Mouse (Mus musculus) neural tube, embryonic 11.5 days (tissue): Measurements from ENCODE around the gene Sqstm1. TPM values are rescaled to one million over a fixed set of nuclear protein-coding genes. Genes with fewer than 3 reads are reported as not detected.

ENCODE experiments used
- ATAC-seq: fragments of 200-750 bp; cut with Nextera tagmentation; 2 replicates; pipeline ENCODE4 v1.8.0; 2017; ENCODE audit warnings: moderate number of reproducible peaks, mild to moderate bottlenecking, moderate TSS enrichment, moderate library complexity; ENCODE audit not compliant: insufficient read depth, low FRiP score, low TSS enrichment
- DNase-seq: peaks from one replicate; pipeline ENCODE4 v3.0.0-alpha.2; 2015; ENCODE audit warnings: low spot score
- H3K27ac ChIP-seq: fragments of 300-500 bp; sonication (generic); 2 replicates; pipeline ENCODE4 v1.5.1; 2014; ENCODE audit warnings: low read depth, mild to moderate bottlenecking, low read length
- H3K27me3 ChIP-seq: fragments of 300-500 bp; sonication (generic); 2 replicates; pipeline ENCODE4 v1.6.1; 2014; ENCODE audit warnings: mild to moderate bottlenecking, low read length, mixed read lengths; ENCODE audit not compliant: control insufficient read depth, insufficient read depth
- H3K36me3 ChIP-seq: fragments of 300-500 bp; sonication (generic); 2 replicates; pipeline ENCODE4 v1.6.1; 2014; ENCODE audit warnings: mild to moderate bottlenecking, low read length, moderate library complexity, mixed read lengths; ENCODE audit not compliant: control insufficient read depth, insufficient read depth
- H3K4me1 ChIP-seq: fragments of 300-500 bp; sonication (generic); 2 replicates; pipeline ENCODE4 v1.6.1; 2014; ENCODE audit warnings: low read length, mixed read lengths; ENCODE audit not compliant: control insufficient read depth, insufficient read depth
- H3K4me2 ChIP-seq: fragments of 300-500 bp; sonication (generic); 2 replicates; pipeline ENCODE4 v1.6.1; 2014; ENCODE audit warnings: low read depth, mild to moderate bottlenecking, moderate library complexity
- H3K4me3 ChIP-seq: fragments of 300-500 bp; sonication (generic); 2 replicates; pipeline ENCODE4 v1.5.1; 2014; ENCODE audit warnings: low read depth, low read length
- H3K9ac ChIP-seq: fragments of 300-500 bp; sonication (generic); 2 replicates; pipeline ENCODE4 v1.6.1; 2014; ENCODE audit warnings: mild to moderate bottlenecking, low read length
- H3K9me3 ChIP-seq: fragments of 300-500 bp; sonication (generic); 2 replicates; pipeline ENCODE4 v1.6.1; 2016; ENCODE audit warnings: low read length; ENCODE audit not compliant: control insufficient read depth
- WGBS: fragments of 180-500 bp; shearing (Covaris S2); extraction: QIAGEN DNeasy Blood & Tissue Kit; methylation state at CpG from one replicate; pipeline ENCODE4 v1.1.7; 2014; 5-methylcytosine and 5-hydroxymethylcytosine counted together
- polyA plus RNA-seq: library from polyadenylated mRNA; unstranded; fragments of >200 nt; fragmentation: Nextera tagmentation; extraction: Ambion mirVana; gene quantifications from 2 replicates; pipeline ENCODE4 v1.2.1, GENCODE M21; 2014

Gene Sqstm1
- polyA plus RNA-seq, 1 experiment from 2014 or later, result 210 TPM

- no peak overlapping the region for H3K9ac ChIP-seq
These were observed 6.2 kb upstream of the Sqstm1 start for GRCm38 (mm10) chr11:50216724-50217366.

DNA sequence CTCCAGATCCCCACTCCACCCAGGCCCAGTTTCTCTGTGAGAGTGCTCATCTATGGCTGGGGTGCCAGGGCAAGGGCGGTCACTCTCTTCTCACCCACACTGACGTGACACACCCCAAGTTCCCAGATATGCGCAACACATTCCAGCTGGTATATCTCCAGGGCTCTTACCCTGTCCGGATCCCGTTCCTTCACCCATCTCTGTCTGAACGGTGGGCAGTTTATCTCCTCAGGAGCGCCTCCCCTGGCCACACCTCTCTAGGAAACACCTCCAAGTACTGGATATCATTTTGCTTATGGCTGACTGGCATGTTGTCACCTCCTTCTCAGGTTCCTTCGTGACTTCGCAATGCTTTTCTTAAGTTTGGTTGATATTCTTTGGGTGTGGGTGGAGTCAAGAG, 5.0 kb upstream of the Sqstm1 start:
- Histone ChIP-seq H3K4me2 (no peak overlapping the region), H3K4me1 (no peaks in the 10 kb centered on the region; the same call in 1 of the 2 replicates), H3K27ac (no peak overlapping the region), H3K36me3 (no peaks in the 10 kb centered on the region), H3K9me3 (no peaks in the 10 kb centered on the region), H3K4me3 (no peak overlapping the region), H3K27me3 (no peaks in the 10 kb centered on the region), H3K9ac (no peak overlapping the region)
- ATAC-seq (no peak), DNase-seq (no peak)
- WGBS, result 24% methylated on average over 9 of the region's 9 CpGs

More at GRCm38 (mm10) chr11:50216724-50217366, 6.2 kb upstream of the Sqstm1 start:
- no peak overlapping the region for H3K27ac ChIP-seq
- H3K4me1 ChIP-seq, result no peaks in the 10 kb centered on the region
- no peak overlapping the region for H3K4me2 ChIP-seq
- no peak for DNase-seq
- no peaks in the 10 kb centered on the region for H3K27me3 ChIP-seq
- H3K9me3 ChIP-seq, result no peaks in the 10 kb centered on the region
- H3K36me3 ChIP-seq, result no peaks in the 10 kb centered on the region
- 62% methylated on average over 4 of the region's 4 CpGs for WGBS
- H3K4me3 ChIP-seq, result no peak overlapping the region
- no peak for ATAC-seq

DNA sequence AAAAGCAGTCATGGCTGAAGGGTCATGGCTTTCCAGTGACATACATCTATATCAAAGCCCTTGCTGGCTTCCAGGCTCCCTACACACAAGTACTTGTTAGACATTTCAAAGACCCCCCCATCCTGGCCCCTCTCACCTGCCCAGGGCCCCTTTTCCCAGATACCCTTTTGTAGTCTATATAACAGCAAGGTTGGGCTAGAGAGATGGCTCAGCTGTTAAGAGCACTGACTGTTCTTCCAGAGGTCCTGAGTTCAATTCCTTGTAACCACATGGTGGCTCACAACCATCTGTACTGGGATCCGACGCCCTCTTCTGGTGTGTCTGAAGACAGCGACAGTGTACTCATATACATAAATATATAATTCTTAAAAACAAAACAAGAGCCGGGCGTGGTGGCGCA, 4.0 kb upstream of the Sqstm1 start:
- ATAC-seq (no peak), DNase-seq (no peak)
- Histone ChIP-seq H3K4me2 (no peak overlapping the region), H3K27me3 (no peaks in the 10 kb centered on the region), H3K4me3 (no peak overlapping the region), H3K36me3 (no peaks in the 10 kb centered on the region), H3K4me1 (no peaks in the 10 kb centered on the region; the same call in 1 of the 2 replicates), H3K9ac (no peak overlapping the region), H3K27ac (no peak overlapping the region), H3K9me3 (no peaks in the 10 kb centered on the region)
- 92% methylated on average over 6 of the region's 6 CpGs for whole genome bisulfite sequencing

DNA sequence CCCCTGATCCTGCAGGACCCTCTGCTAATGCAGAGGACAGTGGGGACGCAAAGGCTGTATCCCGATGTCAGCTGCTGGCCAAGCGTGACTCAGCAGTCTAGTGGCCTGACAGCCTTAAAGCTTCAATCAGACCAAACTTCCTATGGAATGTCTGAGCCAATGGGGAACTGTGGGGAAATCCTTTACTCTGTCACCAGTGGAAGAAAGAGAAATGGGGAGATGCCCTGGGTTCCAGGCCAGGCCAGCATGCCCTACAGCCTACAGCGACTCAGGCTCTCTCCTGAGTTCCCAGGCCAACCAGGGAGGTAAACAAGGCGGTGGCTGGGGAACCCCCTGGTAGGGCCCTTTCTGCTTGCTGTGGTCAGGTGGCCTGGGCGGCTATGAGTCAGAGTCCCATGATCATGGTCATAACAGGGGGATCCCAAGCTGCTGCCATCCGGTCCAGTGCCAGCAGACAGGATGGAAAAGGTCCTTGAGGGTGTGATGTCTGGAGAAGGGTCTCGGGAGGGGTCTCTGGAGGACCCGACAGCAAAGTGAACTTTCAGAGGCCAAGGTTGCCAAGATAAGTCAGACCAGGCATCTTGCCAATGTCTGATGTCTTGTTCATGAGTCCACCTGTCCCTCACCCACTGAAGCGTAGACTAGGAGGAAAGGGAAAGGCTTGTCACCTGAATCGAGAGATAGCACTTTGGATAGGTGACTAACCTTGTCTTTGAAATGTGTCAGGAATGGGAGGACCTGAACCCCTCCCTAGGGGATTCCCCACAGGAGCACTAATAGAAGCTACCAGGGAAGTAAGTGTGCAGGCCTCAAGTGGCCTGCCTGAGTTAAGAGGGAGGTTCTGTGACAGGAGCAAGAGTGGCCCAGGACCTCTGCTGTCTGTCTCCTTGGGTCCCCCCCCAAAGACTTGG, 2.5 kb upstream of the Sqstm1 start:
- Histone ChIP-seq H3K27me3 (no peaks in the 10 kb centered on the region), H3K4me2 (no peak overlapping the region), H3K9me3 (no peaks in the 10 kb centered on the region), H3K9ac (no peak overlapping the region), H3K27ac (no peak overlapping the region), H3K4me1 (no peaks in the 10 kb centered on the region; the same call in 1 of the 2 replicates), H3K36me3 (0 out of 2 replicates have a peak, but pooled peaks cover under 1% of the 10 kb centered on the region), H3K4me3 (no peak overlapping the region)
- 72% methylated on average over 11 of the region's 11 CpGs for WGBS
- DNase-seq (no peak), ATAC-seq (no peak)

DNA sequence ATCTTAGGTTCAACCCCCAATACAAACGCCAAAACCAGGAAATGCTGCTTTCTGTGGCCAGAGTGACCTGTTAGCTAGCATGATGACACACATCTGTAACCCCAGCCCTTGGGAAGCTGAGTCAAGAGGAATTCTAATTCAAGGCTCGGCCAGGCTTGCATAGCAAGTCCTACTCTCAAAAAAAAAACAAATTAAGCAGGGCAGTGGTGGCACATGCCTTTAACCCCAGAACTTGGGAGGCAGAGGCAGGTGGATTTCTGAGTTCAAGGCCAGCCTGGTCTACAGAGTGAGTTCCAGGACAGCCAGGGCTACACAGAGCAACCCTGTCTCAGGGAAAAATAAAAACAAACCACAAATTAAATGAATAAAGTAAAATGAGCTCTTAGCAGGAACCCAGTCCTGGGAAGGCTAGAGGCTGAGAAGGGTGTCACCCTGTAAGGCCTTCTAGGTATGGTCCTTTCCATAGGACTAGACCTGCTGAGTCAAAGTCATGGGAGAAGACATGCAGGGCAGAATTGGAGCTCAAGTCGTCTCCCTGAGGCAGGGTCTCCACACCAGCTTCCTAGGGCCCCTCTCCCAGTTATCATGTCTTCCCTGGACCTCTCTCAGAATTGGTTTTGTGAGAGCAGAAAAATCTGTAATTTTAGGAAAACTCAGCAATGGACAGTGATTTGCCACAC, 1.6 kb upstream of the Sqstm1 start:
- H3K27ac ChIP-seq, result no peak overlapping the region
- ATAC-seq, result no peak

GRCm38 (mm10) chr11:50211322-50212059, 864 bp upstream of the Sqstm1 start:
- Histone ChIP-seq H3K27ac (no peak overlapping the region; the same call in 1 of the 2 replicates), H3K36me3 (peaks cover 11% of the 10 kb centered on the region), H3K4me3 (peak overlapping the region; percentile 83; the same call in 1 of the 2 replicates), H3K9me3 (no peaks in the 10 kb centered on the region), H3K4me1 (peaks cover 2% of the 10 kb centered on the region; the same call in 1 of the 2 replicates), H3K4me2 (peak overlapping the region; percentile 61; the same call in 1 of the 2 replicates), H3K9ac (no peak overlapping the region), H3K27me3 (no peaks in the 10 kb centered on the region)
- DNase-seq (no peak), ATAC-seq (no peak)
- WGBS, result 92% methylated on average over 3 of the region's 3 CpGs

More for the DNA sequence above, 1.6 kb upstream of the Sqstm1 start:
- 82% methylated on average over 3 of the region's 3 CpGs for WGBS
- H3K4me1 ChIP-seq, result peaks cover 2% of the 10 kb centered on the region; the same call in 1 of the 2 replicates
- H3K36me3 ChIP-seq, result peaks cover 5% of the 10 kb centered on the region; the same call in 1 of the 2 replicates
- no peak for DNase-seq
- H3K9me3 ChIP-seq, result no peaks in the 10 kb centered on the region
- no peaks in the 10 kb centered on the region for H3K27me3 ChIP-seq
- no peak overlapping the region for H3K4me2 ChIP-seq
- H3K4me3 ChIP-seq, result no peak overlapping the region
- no peak overlapping the region for H3K9ac ChIP-seq

- peak overlapping the region; percentile 92 for H3K27ac ChIP-seq
- H3K27me3 ChIP-seq, result no peaks in the 10 kb centered on the region
- WGBS, result under 1% methylated on average over 24 of the region's 24 CpGs
- H3K4me3 ChIP-seq, result peak overlapping the region; percentile 83
- peaks cover 11% of the 10 kb centered on the region for H3K36me3 ChIP-seq
- peak overlapping the region; percentile 61 for H3K4me2 ChIP-seq
- no peaks in the 10 kb centered on the region for H3K9me3 ChIP-seq
- peak overlapping the region; percentile 91 for H3K9ac ChIP-seq
- ATAC-seq, result peak; percentile 92
- DNase-seq, result peak; percentile 91
- peaks cover 2% of the 10 kb centered on the region; the same call in 1 of the 2 replicates for H3K4me1 ChIP-seq
These were observed 524 bp downstream of the Sqstm1 start for GRCm38 (mm10) chr11:50210101-50210504.

DNA sequence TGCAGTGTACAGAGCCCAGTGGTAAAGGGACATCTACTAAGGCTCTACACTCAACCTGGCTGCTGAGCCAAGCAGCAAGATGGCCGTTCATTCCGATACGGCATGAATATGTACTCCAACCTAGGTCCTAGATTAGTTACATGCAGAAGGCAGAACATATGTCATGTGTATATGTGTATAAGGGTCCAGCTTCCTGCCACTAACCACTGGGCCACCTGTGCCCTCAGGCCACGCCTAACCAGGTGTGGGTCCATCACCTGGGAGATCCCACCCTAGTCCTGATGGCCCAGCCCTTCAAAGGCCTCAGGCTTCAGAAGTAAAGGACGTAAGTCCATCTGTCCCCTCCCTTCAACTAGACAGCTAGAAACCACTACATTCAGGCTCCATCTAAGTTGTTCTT, 2.6 kb downstream of the Sqstm1 start:
- DNase-seq (no peak), ATAC-seq (no peak)
- Histone ChIP-seq H3K4me2 (no peak overlapping the region), H3K27ac (no peak overlapping the region), H3K4me1 (peaks cover 2% of the 10 kb centered on the region; the same call in 1 of the 2 replicates), H3K36me3 (peaks cover 20% of the 10 kb centered on the region), H3K27me3 (no peaks in the 10 kb centered on the region), H3K9ac (no peak overlapping the region), H3K9me3 (no peaks in the 10 kb centered on the region), H3K4me3 (no peak overlapping the region)
- WGBS, result 91% methylated on average over 5 of the region's 5 CpGs
